Mouse (Mus musculus): Measurements from ENCODE around the gene Trim39. TPM values are rescaled to one million over a fixed set of nuclear protein-coding genes. Genes with fewer than 3 reads are reported as not detected.

Gene Trim39
- polyA plus RNA-seq, 1 experiment from 2014 or later = 6.2 TPM

- Histone ChIP-seq H3K36me3 (ENCODE audit: control insufficient read depth, insufficient read depth, low read length) (peaks cover 7% of the 10 kb centered on the region), H3K9me3 (ENCODE audit: control insufficient read depth, low read length) (no peaks in the 10 kb centered on the region), H3K4me2 (replicated peaks; ENCODE audit: low read depth) (peak overlapping the region; percentile 68), H3K27me3 (ENCODE audit: control insufficient read depth, insufficient read depth, low read length) (no peaks in the 10 kb centered on the region), H3K4me3 (ENCODE audit: low read depth, low read length) (peak overlapping the region; percentile 85), H3K4me1 (replicated peaks; ENCODE audit: control insufficient read depth, insufficient read depth) (no peaks in the 10 kb centered on the region), H3K9ac (ENCODE audit: low read length) (peak overlapping the region; percentile 82), H3K27ac (replicated peaks) (peak overlapping the region; percentile 88)
- TF ChIP-seq CTCF (IDR thresholded peaks at IDR 0.05; ENCODE audit: low read depth) (peak; percentile 78), EP300 (optimal IDR thresholded peaks at IDR 0.05) (no peak)
- under 1% methylated on average over 37 of the region's 37 CpGs for WGBS
- ATAC-seq (ENCODE audit: low FRiP score, low TSS enrichment) (peak; percentile 95), DNase-seq (ENCODE audit: low spot score) (peak; percentile 82)
Observed at GRCm38 (mm10) chr17:36257241-36257947, 14.7 kb downstream of the Trim39 start.

- no peaks in the 10 kb centered on the region for H3K36me3 ChIP-seq (ENCODE audit: control insufficient read depth, insufficient read depth, low read length)
- TF ChIP-seq EP300 (optimal IDR thresholded peaks at IDR 0.05) (no peak), CTCF (IDR thresholded peaks at IDR 0.05; ENCODE audit: low read depth) (no peak)
- no peaks in the 10 kb centered on the region for H3K4me1 ChIP-seq (replicated peaks; ENCODE audit: control insufficient read depth, insufficient read depth)
- H3K27ac ChIP-seq (replicated peaks) = no peak overlapping the region
- peak; percentile 15; the same call in 1 of the 2 replicates for ATAC-seq (ENCODE audit: low FRiP score, low TSS enrichment)
- H3K4me2 ChIP-seq (replicated peaks; ENCODE audit: low read depth) = no peak overlapping the region
- no peak overlapping the region for H3K4me3 ChIP-seq (ENCODE audit: low read depth, low read length)
- no peaks in the 10 kb centered on the region for H3K9me3 ChIP-seq (ENCODE audit: control insufficient read depth, low read length)
- H3K27me3 ChIP-seq (ENCODE audit: control insufficient read depth, insufficient read depth, low read length) = no peaks in the 10 kb centered on the region
- H3K9ac ChIP-seq (ENCODE audit: low read length) = no peak overlapping the region
- WGBS = 36% methylated on average over 6 of the region's 6 CpGs
- DNase-seq (ENCODE audit: low spot score) = no peak
Observed at GRCm38 (mm10) chr17:36253087-36253600, 18.9 kb downstream of the Trim39 start.

- TF ChIP-seq EP300 (optimal IDR thresholded peaks at IDR 0.05) (no peak), CTCF (IDR thresholded peaks at IDR 0.05; ENCODE audit: low read depth) (no peak)
- no peak overlapping the region for H3K27ac ChIP-seq (replicated peaks)
- H3K4me3 ChIP-seq (ENCODE audit: low read depth, low read length) = 0 out of 2 replicates have a peak overlapping the region, but pooled peaks have one; percentile 13
- no peaks in the 10 kb centered on the region for H3K27me3 ChIP-seq (ENCODE audit: control insufficient read depth, insufficient read depth, low read length)
- H3K4me2 ChIP-seq (replicated peaks; ENCODE audit: low read depth) = peak overlapping the region; percentile 44
- no peaks in the 10 kb centered on the region for H3K36me3 ChIP-seq (ENCODE audit: control insufficient read depth, insufficient read depth, low read length)
- ATAC-seq (ENCODE audit: low FRiP score, low TSS enrichment) = peak; percentile 25; the same call in 1 of the 2 replicates
- no peaks in the 10 kb centered on the region for H3K9me3 ChIP-seq (ENCODE audit: control insufficient read depth, low read length)
- DNase-seq (ENCODE audit: low spot score) = peak; percentile 35
- WGBS = 7% methylated on average over 25 of the region's 25 CpGs
- no peaks in the 10 kb centered on the region for H3K4me1 ChIP-seq (replicated peaks; ENCODE audit: control insufficient read depth, insufficient read depth)
- H3K9ac ChIP-seq (ENCODE audit: low read length) = no peak overlapping the region
Observed at GRCm38 (mm10) chr17:36252250-36252876, 19.7 kb downstream of the Trim39 start.

DNA sequence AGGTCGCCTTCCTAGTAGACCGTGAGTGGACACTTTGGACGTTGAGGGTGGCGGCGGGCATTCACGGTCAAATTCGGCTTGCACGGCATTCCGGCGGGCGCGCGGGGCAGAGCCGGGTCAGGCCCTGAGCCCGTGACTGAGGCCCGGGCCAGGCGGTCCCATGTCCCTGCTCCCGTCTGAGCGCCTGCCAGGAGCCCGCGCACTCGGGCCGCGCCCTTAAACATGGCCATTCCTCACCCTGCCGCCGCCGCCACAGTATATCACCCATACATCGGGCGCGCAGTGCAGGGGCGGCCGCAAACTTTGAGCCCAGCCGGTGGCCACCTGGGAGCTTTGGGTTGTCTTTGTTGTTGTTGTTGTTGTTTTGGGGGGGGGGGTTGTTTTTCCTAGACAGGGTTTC is 23.2 kb downstream of the Trim39 start:
- Histone ChIP-seq H3K4me1 (replicated peaks; ENCODE audit: control insufficient read depth, insufficient read depth) (no peaks in the 10 kb centered on the region), H3K36me3 (ENCODE audit: control insufficient read depth, insufficient read depth, low read length) (no peaks in the 10 kb centered on the region), H3K4me2 (replicated peaks; ENCODE audit: low read depth) (peak overlapping the region; percentile 17; the same call in 1 of the 2 replicates), H3K9me3 (ENCODE audit: control insufficient read depth, low read length) (no peaks in the 10 kb centered on the region), H3K27me3 (ENCODE audit: control insufficient read depth, insufficient read depth, low read length) (no peaks in the 10 kb centered on the region), H3K4me3 (ENCODE audit: low read depth, low read length) (no peak overlapping the region), H3K9ac (ENCODE audit: low read length) (peak overlapping the region; percentile 35; the same call in 1 of the 2 replicates), H3K27ac (replicated peaks) (no peak overlapping the region)
- WGBS = 30% methylated on average over 31 of the region's 33 CpGs
- TF ChIP-seq CTCF (IDR thresholded peaks at IDR 0.05; ENCODE audit: low read depth) (no peak), EP300 (optimal IDR thresholded peaks at IDR 0.05) (no peak)
- DNase-seq (ENCODE audit: low spot score) (peak; percentile 46), ATAC-seq (ENCODE audit: low FRiP score, low TSS enrichment) (peak; percentile 64; the same call in 1 of the 2 replicates)

GRCm38 (mm10) chr17:36245741-36246140 is 26.3 kb downstream of the Trim39 start:
- H3K4me3 ChIP-seq (ENCODE audit: low read depth, low read length) = no peak overlapping the region
- no peak for ATAC-seq (ENCODE audit: low FRiP score, low TSS enrichment)
- H3K9ac ChIP-seq (ENCODE audit: low read length) = no peak overlapping the region
- H3K4me2 ChIP-seq (replicated peaks; ENCODE audit: low read depth) = no peak overlapping the region
- H3K36me3 ChIP-seq (ENCODE audit: control insufficient read depth, insufficient read depth, low read length) = no peaks in the 10 kb centered on the region
- no peak for DNase-seq (ENCODE audit: low spot score)
- H3K4me1 ChIP-seq (replicated peaks; ENCODE audit: control insufficient read depth, insufficient read depth) = no peaks in the 10 kb centered on the region
- H3K27me3 ChIP-seq (ENCODE audit: control insufficient read depth, insufficient read depth, low read length) = no peaks in the 10 kb centered on the region
- H3K27ac ChIP-seq (replicated peaks) = no peak overlapping the region
- H3K9me3 ChIP-seq (ENCODE audit: control insufficient read depth, low read length) = no peaks in the 10 kb centered on the region
- WGBS = 78% methylated on average over 2 of the region's 2 CpGs
- TF ChIP-seq CTCF (IDR thresholded peaks at IDR 0.05; ENCODE audit: low read depth) = peak; percentile 38
- no peak for TF ChIP-seq EP300 (optimal IDR thresholded peaks at IDR 0.05)

All from stomach, postnatal 0 days (tissue).